Mouse (Mus musculus) G1E (cell line): ENCODE results near the gene Gm16181.

Experiments
- CTCF ChIP-seq: IDR thresholded peaks from 2 replicates; pipeline ENCODE4 v1.5.1; 2012; ENCODE audit warnings: low read depth, low read length, inconsistent platforms, mixed read lengths
- GATA1 ChIP-seq: IDR thresholded peaks from 2 replicates; pipeline ENCODE4 v1.6.1; 2012; ENCODE audit warnings: borderline replicate concordance, low read length, inconsistent platforms, mixed read lengths
- TAL1 ChIP-seq: conservative IDR thresholded peaks from 2 replicates; pipeline ENCODE4 v1.6.1; 2012; ENCODE audit warnings: low read depth, low read length, inconsistent platforms, mixed read lengths

GRCm38 (mm10) chr17:35248986-35249385 lies 28.4 kb downstream of the Gm16181 start:
- TF ChIP-seq CTCF (no peak), GATA1 (no peak), TAL1 (no peak)
